Mouse (Mus musculus) midbrain, embryonic 14.5 days (tissue): ENCODE measurements around the gene Tinf2. TPM values are rescaled to one million over a fixed set of nuclear protein-coding genes. Genes with fewer than 3 reads are reported as not detected.

Experiments
- ATAC-seq: fragments of 200-750 bp; cut with Nextera tagmentation; 2 replicates; pipeline ENCODE4 v1.8.0; 2017; ENCODE audit warnings: moderate number of reproducible peaks, moderate library complexity; ENCODE audit not compliant: low FRiP score, low TSS enrichment
- DNase-seq: peaks from one replicate; pipeline ENCODE4 v3.0.0-alpha.2; 2015
- H3K27ac ChIP-seq: fragments of 300-500 bp; sonication (generic); replicated peaks from 2 replicates; pipeline ENCODE4 v1.5.1; 2014; ENCODE audit warnings: mild to moderate bottlenecking, low read depth, low read length, moderate library complexity
- H3K27me3 ChIP-seq: fragments of 300-500 bp; sonication (generic); 2 replicates; pipeline ENCODE4 v1.6.1; 2014; ENCODE audit warnings: low read length, control low read depth, mixed read lengths; ENCODE audit not compliant: control insufficient read depth, insufficient read depth
- H3K36me3 ChIP-seq: fragments of 300-500 bp; sonication (generic); 2 replicates; pipeline ENCODE4 v1.6.1; 2014; ENCODE audit warnings: low read length, control low read depth; ENCODE audit not compliant: control insufficient read depth, insufficient read depth
- H3K4me1 ChIP-seq: fragments of 300-500 bp; sonication (generic); 2 replicates; pipeline ENCODE4 v1.6.1; 2014; ENCODE audit warnings: mild to moderate bottlenecking, antibody characterized with exemption, low read length, control low read depth; ENCODE audit not compliant: control insufficient read depth, insufficient read depth
- H3K4me2 ChIP-seq: fragments of 300-500 bp; sonication (generic); 2 replicates; pipeline ENCODE4 v1.6.1; 2014; ENCODE audit warnings: mild to moderate bottlenecking, low read length, moderate library complexity
- H3K4me3 ChIP-seq: fragments of 300-500 bp; sonication (generic); replicated peaks from 2 replicates; pipeline ENCODE4 v1.5.1; 2014; ENCODE audit warnings: low read depth, low read length
- H3K9ac ChIP-seq: fragments of 300-500 bp; sonication (generic); replicated peaks from 2 replicates; pipeline ENCODE4 v1.6.1; 2014; ENCODE audit warnings: mild to moderate bottlenecking, low read length, moderate library complexity
- H3K9me3 ChIP-seq: fragments of 300-500 bp; sonication (generic); 2 replicates; pipeline ENCODE4 v1.6.1; 2016; ENCODE audit warnings: low read length, control low read depth, mixed read lengths; ENCODE audit not compliant: control insufficient read depth
- WGBS: fragments of 180-500 bp; shearing (Covaris S2); extraction: QIAGEN DNeasy Blood & Tissue Kit; methylation state at CpG from one replicate; pipeline ENCODE4 v1.1.7; 2014; 5-methylcytosine and 5-hydroxymethylcytosine counted together
- polyA plus RNA-seq: library from polyadenylated mRNA; unstranded; fragments of >200 nt; fragmentation: Nextera tagmentation; extraction: Ambion mirVana; gene quantifications from 2 replicates; pipeline ENCODE4 v1.2.1, GENCODE M21; 2014

Tinf2 gene
- polyA plus RNA-seq: 23.4 and 26.9 TPM in 2 replicates

GRCm38 (mm10) chr14:55681160-55682117, at the start of gene Tinf2:
Gene Tinf2, minus strand, starts transcription at chr14:55681820.
- Histone ChIP-seq H3K9ac (peak within 1 kb of the TSS; percentile 63), H3K4me1 (peaks cover 6% of the 10 kb centered on the region), H3K4me3 (peak within 1 kb of the TSS; percentile 77), H3K27ac (peak within 1 kb of the TSS; percentile 66), H3K9me3 (no peaks in the 10 kb centered on the region), H3K27me3 (no peaks in the 10 kb centered on the region), H3K36me3 (peaks cover 42% of the 10 kb centered on the region), H3K4me2 (peak within 1 kb of the TSS; percentile 96)
- DNase-seq (peak; percentile 99), ATAC-seq (peak; percentile 99)
- WGBS: under 1% methylated on average over 66 of the region's 66 CpGs

- Histone ChIP-seq H3K4me3 (no peak overlapping the region), H3K27me3 (no peaks in the 10 kb centered on the region), H3K9ac (no peak overlapping the region), H3K4me1 (no peaks in the 10 kb centered on the region), H3K4me2 (no peak overlapping the region), H3K36me3 (no peaks in the 10 kb centered on the region), H3K9me3 (no peaks in the 10 kb centered on the region), H3K27ac (no peak overlapping the region)
- ATAC-seq: no peak
- 83% methylated on average over 7 of the region's 7 CpGs for WGBS
- no peak for DNase-seq
Measured at GRCm38 (mm10) chr14:55730531-55731032, 49.0 kb upstream of the Tinf2 start.

- ATAC-seq: no peak
Measured at GRCm38 (mm10) chr14:55730116-55730515, 48.5 kb upstream of the Tinf2 start.

GRCm38 (mm10) chr14:55727889-55728685, 46.5 kb upstream of the Tinf2 start:
- H3K9me3 ChIP-seq: no peaks in the 10 kb centered on the region
- H3K4me2 ChIP-seq: no peak overlapping the region
- H3K27me3 ChIP-seq: no peaks in the 10 kb centered on the region
- H3K4me1 ChIP-seq: no peaks in the 10 kb centered on the region
- ATAC-seq: no peak
- 78% methylated on average over 8 of the region's 8 CpGs for WGBS
- DNase-seq: no peak
- no peak overlapping the region for H3K27ac ChIP-seq
- H3K36me3 ChIP-seq: no peaks in the 10 kb centered on the region
- no peak overlapping the region for H3K9ac ChIP-seq
- H3K4me3 ChIP-seq: no peak overlapping the region

More at GRCm38 (mm10) chr14:55730116-55730515, 48.5 kb upstream of the Tinf2 start:
- WGBS: 77% methylated on average over 7 of the region's 7 CpGs
- no peaks in the 10 kb centered on the region for H3K9me3 ChIP-seq
- no peak for DNase-seq
- no peaks in the 10 kb centered on the region for H3K27me3 ChIP-seq
- H3K27ac ChIP-seq: no peak overlapping the region
- H3K4me2 ChIP-seq: no peak overlapping the region
- no peak overlapping the region for H3K9ac ChIP-seq
- H3K36me3 ChIP-seq: no peaks in the 10 kb centered on the region
- H3K4me3 ChIP-seq: no peak overlapping the region
- H3K4me1 ChIP-seq: no peaks in the 10 kb centered on the region

- Histone ChIP-seq H3K27me3 (no peaks in the 10 kb centered on the region), H3K27ac (no peak overlapping the region), H3K4me1 (peaks cover 3% of the 10 kb centered on the region), H3K36me3 (no peaks in the 10 kb centered on the region), H3K4me3 (no peak overlapping the region), H3K9me3 (no peaks in the 10 kb centered on the region), H3K4me2 (no peak overlapping the region), H3K9ac (no peak overlapping the region)
- DNase-seq: no peak
- ATAC-seq: no peak
Measured at GRCm38 (mm10) chr14:55726261-55726660, 44.6 kb upstream of the Tinf2 start.

- Histone ChIP-seq H3K27me3 (no peaks in the 10 kb centered on the region), H3K4me3 (no peak overlapping the region), H3K9ac (no peak overlapping the region), H3K36me3 (0 out of 2 replicates have a peak, but pooled peaks cover 3% of the 10 kb centered on the region), H3K27ac (no peak overlapping the region), H3K4me2 (no peak overlapping the region), H3K9me3 (no peaks in the 10 kb centered on the region), H3K4me1 (peaks cover 6% of the 10 kb centered on the region)
- WGBS: 77% methylated on average over 8 of the region's 8 CpGs
- ATAC-seq (no peak), DNase-seq (no peak)
Measured at GRCm38 (mm10) chr14:55724411-55724871, 42.8 kb upstream of the Tinf2 start.

GRCm38 (mm10) chr14:55723433-55723832, 41.8 kb upstream of the Tinf2 start:
- DNase-seq: no peak
- 91% methylated on average over 7 of the region's 7 CpGs for WGBS

GRCm38 (mm10) chr14:55722438-55722945, 40.9 kb upstream of the Tinf2 start:
- no peaks in the 10 kb centered on the region for H3K9me3 ChIP-seq
- H3K4me1 ChIP-seq: peaks cover 6% of the 10 kb centered on the region
- ATAC-seq (0 out of 2 replicates have a peak, but pooled peaks have one; percentile 9), DNase-seq (no peak)
- peaks cover 21% of the 10 kb centered on the region for H3K36me3 ChIP-seq
- H3K4me2 ChIP-seq: peak overlapping the region; percentile 67
- peak overlapping the region; percentile 75 for H3K9ac ChIP-seq
- H3K27me3 ChIP-seq: no peaks in the 10 kb centered on the region
- peak overlapping the region; percentile 73 for H3K4me3 ChIP-seq
- peak overlapping the region; percentile 81 for H3K27ac ChIP-seq
- WGBS: 47% methylated on average over 8 of the region's 8 CpGs

More at GRCm38 (mm10) chr14:55723433-55723832, 41.8 kb upstream of the Tinf2 start:
- Histone ChIP-seq H3K9ac (no peak overlapping the region), H3K27me3 (no peaks in the 10 kb centered on the region), H3K27ac (no peak overlapping the region), H3K4me1 (peaks cover 6% of the 10 kb centered on the region), H3K36me3 (peaks cover 13% of the 10 kb centered on the region), H3K9me3 (no peaks in the 10 kb centered on the region), H3K4me3 (no peak overlapping the region), H3K4me2 (no peak overlapping the region)
- no peak for ATAC-seq
